Mouse (Mus musculus) intestine, embryonic 14.5 days (tissue): ENCODE measurements around the gene Nr5a2. TPM values are rescaled to one million over a fixed set of nuclear protein-coding genes. Genes with fewer than 3 reads are reported as not detected.

Source experiments
- ATAC-seq: fragments of 200-750 bp; cut with Nextera tagmentation; replicated peaks from 2 replicates; pipeline ENCODE4 v1.8.0; 2017; ENCODE audit warnings: low read depth, moderate number of reproducible peaks, moderate TSS enrichment, moderate library complexity; ENCODE audit not compliant: low FRiP score, low TSS enrichment
- DNase-seq: peaks from one replicate; pipeline ENCODE4 v3.0.0-alpha.2; 2018; ENCODE audit warnings: low spot score
- H3K27ac ChIP-seq: fragments of 300-500 bp; sonication (generic); 2 replicates; pipeline ENCODE4 v1.5.1; 2014; ENCODE audit warnings: low read depth, mild to moderate bottlenecking, control low read depth
- H3K27me3 ChIP-seq: fragments of 300-500 bp; sonication (generic); replicated peaks from 2 replicates; pipeline ENCODE4 v1.6.1; 2014; ENCODE audit warnings: low read length, control low read depth; ENCODE audit not compliant: control insufficient read depth, insufficient read depth
- H3K36me3 ChIP-seq: fragments of 300-500 bp; sonication (generic); 2 replicates; pipeline ENCODE4 v1.6.1; 2014; ENCODE audit warnings: low read length, control low read depth; ENCODE audit not compliant: control insufficient read depth, insufficient read depth
- H3K4me1 ChIP-seq: fragments of 300-500 bp; sonication (generic); replicated peaks from 2 replicates; pipeline ENCODE4 v1.6.1; 2014; ENCODE audit warnings: low read length, control low read depth, mixed read lengths; ENCODE audit not compliant: control insufficient read depth, insufficient read depth
- H3K4me2 ChIP-seq: fragments of 300-500 bp; sonication (generic); 2 replicates; pipeline ENCODE4 v1.6.1; 2014; ENCODE audit warnings: low read length
- H3K4me3 ChIP-seq: fragments of 300-500 bp; sonication (generic); 2 replicates; pipeline ENCODE4 v1.5.1; 2014; ENCODE audit warnings: low read depth, low read length, control low read depth, mixed read lengths
- H3K9ac ChIP-seq: fragments of 300-500 bp; sonication (generic); 2 replicates; pipeline ENCODE4 v1.6.1; 2014; ENCODE audit warnings: mild to moderate bottlenecking, low read length
- H3K9me3 ChIP-seq: fragments of 300-500 bp; sonication (generic); 2 replicates; pipeline ENCODE4 v1.6.1; 2016; ENCODE audit warnings: low read length, control low read depth; ENCODE audit not compliant: control insufficient read depth
- WGBS: fragments of 180-500 bp; shearing (Covaris S2); extraction: QIAGEN DNeasy Blood & Tissue Kit; methylation state at CpG from one replicate; pipeline ENCODE4 v1.1.7; 2014; 5-methylcytosine and 5-hydroxymethylcytosine counted together
- polyA plus RNA-seq: library from polyadenylated mRNA; unstranded; fragments of >200 nt; fragmentation: Nextera tagmentation; extraction: Ambion mirVana; gene quantifications from 2 replicates; pipeline ENCODE4 v1.2.1, GENCODE M21; 2014

Gene Nr5a2
- polyA plus RNA-seq, 1 experiment from 2014 or later = 10.0 TPM

DNA sequence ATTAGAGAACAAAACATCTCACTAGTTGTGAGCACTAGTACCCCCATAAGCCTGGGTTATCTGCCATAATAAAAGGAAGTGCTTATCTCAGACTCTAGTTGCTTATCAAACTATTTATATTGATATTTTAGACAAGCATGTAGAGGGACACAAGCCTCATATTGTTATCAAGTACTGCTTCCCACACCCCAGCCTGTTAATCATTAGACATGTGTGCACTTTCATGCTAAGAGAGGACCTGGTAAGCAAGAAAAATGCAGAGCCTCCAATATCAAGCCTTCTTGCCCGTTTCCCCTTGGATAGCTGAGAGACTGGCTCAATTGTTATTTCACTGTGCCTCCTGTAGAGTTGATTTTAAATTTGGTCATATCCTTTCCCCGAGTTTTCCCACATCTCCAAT is 65.5 kb downstream of the Nr5a2 start:
- Histone ChIP-seq H3K4me2 (no peak overlapping the region), H3K9me3 (no peaks in the 10 kb centered on the region), H3K4me1 (peaks cover 5% of the 10 kb centered on the region; the same call in 1 of the 2 replicates), H3K9ac (no peak overlapping the region), H3K27me3 (no peaks in the 10 kb centered on the region), H3K4me3 (no peak overlapping the region), H3K27ac (no peak overlapping the region), H3K36me3 (no peaks in the 10 kb centered on the region)
- 66% methylated on average over 2 of the region's 2 CpGs for WGBS
- ATAC-seq (0 out of 2 replicates have a peak, but pooled peaks have one; percentile 36), DNase-seq (no peak)

DNA sequence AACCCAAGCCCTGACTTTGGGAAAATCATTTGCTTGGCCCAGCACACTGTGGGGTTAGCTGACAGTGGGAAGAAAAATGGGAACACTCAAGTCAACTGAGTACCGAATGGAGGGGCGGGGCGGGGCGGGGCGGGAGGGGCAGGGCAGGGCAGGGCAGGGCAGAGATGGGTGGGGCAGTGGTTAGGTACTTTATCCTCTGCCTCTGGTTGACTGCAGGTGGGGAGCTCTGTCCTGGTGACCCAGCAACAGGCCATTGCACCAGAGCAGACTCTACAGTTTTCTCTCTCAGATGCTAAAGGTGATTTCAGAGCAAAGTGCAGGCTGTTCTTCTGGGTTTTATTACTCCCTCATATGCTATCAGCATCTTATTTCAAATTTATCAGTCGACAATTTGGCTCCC is 67.1 kb downstream of the Nr5a2 start:
- 80% methylated on average over 6 of the region's 6 CpGs for WGBS
- no peaks in the 10 kb centered on the region for H3K9me3 ChIP-seq
- no peak overlapping the region for H3K9ac ChIP-seq
- H3K4me2 ChIP-seq = no peak overlapping the region
- no peak overlapping the region for H3K4me3 ChIP-seq
- ATAC-seq (no peak), DNase-seq (no peak)
- H3K4me1 ChIP-seq = peaks cover 5% of the 10 kb centered on the region; the same call in 1 of the 2 replicates
- H3K36me3 ChIP-seq = no peaks in the 10 kb centered on the region
- H3K27me3 ChIP-seq = no peaks in the 10 kb centered on the region
- H3K27ac ChIP-seq = no peak overlapping the region

GRCm38 (mm10) chr1:136890439-136890838 is 69.8 kb downstream of the Nr5a2 start:
- Histone ChIP-seq H3K4me2 (no peak overlapping the region), H3K4me3 (no peak overlapping the region), H3K4me1 (no peaks in the 10 kb centered on the region; the same call in 1 of the 2 replicates), H3K36me3 (no peaks in the 10 kb centered on the region), H3K27me3 (no peaks in the 10 kb centered on the region), H3K27ac (no peak overlapping the region), H3K9me3 (no peaks in the 10 kb centered on the region), H3K9ac (no peak overlapping the region)
- ATAC-seq = no peak
- DNase-seq = no peak
- WGBS = 54% methylated on average over 7 of the region's 7 CpGs

GRCm38 (mm10) chr1:136888704-136889103 is 71.5 kb downstream of the Nr5a2 start:
- H3K9ac ChIP-seq = no peak overlapping the region
- H3K4me1 ChIP-seq = no peaks in the 10 kb centered on the region; the same call in 1 of the 2 replicates
- H3K27ac ChIP-seq = no peak overlapping the region
- no peak overlapping the region for H3K4me2 ChIP-seq
- no peak for DNase-seq
- H3K27me3 ChIP-seq = no peaks in the 10 kb centered on the region
- ATAC-seq = no peak
- WGBS = 76% methylated on average over 6 of the region's 6 CpGs
- no peaks in the 10 kb centered on the region for H3K9me3 ChIP-seq
- no peaks in the 10 kb centered on the region for H3K36me3 ChIP-seq
- H3K4me3 ChIP-seq = no peak overlapping the region

DNA sequence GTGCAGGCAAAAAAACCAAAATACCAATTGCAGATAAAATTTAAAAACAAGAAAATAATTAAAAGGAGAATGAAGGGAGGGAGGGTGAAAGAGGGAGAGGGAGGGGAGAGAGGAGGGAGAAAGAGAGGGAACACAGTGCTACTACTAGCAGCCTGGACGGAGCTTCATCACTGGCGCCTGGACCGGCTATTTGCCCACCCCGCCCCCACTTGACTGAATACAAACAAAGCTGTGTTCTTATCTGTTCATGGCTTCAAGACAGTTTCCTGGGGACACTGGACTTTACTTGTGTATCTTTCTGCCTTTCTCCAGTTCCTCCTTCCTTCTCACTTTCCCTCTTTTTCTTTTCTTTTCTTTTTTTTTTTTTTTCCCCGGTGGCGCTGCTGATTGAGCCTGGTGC is 73.6 kb downstream of the Nr5a2 start:
- H3K4me2 ChIP-seq = no peak overlapping the region
- DNase-seq (no peak), ATAC-seq (no peak; the same call in 1 of the 2 replicates)
- H3K4me3 ChIP-seq = no peak overlapping the region
- H3K27ac ChIP-seq = no peak overlapping the region
- peaks cover 4% of the 10 kb centered on the region; the same call in 1 of the 2 replicates for H3K36me3 ChIP-seq
- H3K27me3 ChIP-seq = no peaks in the 10 kb centered on the region
- WGBS = 37% methylated on average over 6 of the region's 6 CpGs
- H3K4me1 ChIP-seq = no peaks in the 10 kb centered on the region
- H3K9me3 ChIP-seq = no peaks in the 10 kb centered on the region
- no peak overlapping the region for H3K9ac ChIP-seq

- Histone ChIP-seq H3K27ac (no peak overlapping the region), H3K4me2 (no peak overlapping the region), H3K4me1 (no peaks in the 10 kb centered on the region), H3K9me3 (no peaks in the 10 kb centered on the region), H3K36me3 (peaks cover 9% of the 10 kb centered on the region; the same call in 1 of the 2 replicates), H3K4me3 (no peak overlapping the region), H3K27me3 (no peaks in the 10 kb centered on the region), H3K9ac (no peak overlapping the region)
- DNase-seq (no peak), ATAC-seq (no peak)
- 88% methylated on average over 13 of the region's 13 CpGs for WGBS
These were observed 76.6 kb downstream of the Nr5a2 start for GRCm38 (mm10) chr1:136883458-136884174.

DNA sequence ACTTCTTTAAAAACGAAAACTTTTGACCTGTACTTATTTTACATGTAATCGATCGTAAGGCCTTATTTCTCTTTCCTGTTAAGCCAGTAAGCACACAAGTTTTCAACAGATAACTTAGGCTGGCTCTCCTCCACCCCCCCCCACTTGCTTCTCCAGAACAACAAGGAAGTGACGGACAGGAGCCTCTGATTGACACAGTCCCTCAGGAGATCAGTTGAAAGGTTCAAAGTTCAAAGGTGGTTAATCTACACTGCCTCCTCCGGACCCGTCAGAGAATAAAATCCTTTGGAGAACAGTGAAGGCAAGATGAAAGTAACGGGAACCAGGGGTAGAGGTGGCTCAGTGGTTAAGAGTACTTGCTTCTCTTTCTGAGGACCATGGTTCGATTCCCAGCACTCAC is 80.0 kb downstream of the Nr5a2 start:
- Histone ChIP-seq H3K4me1 (no peaks in the 10 kb centered on the region), H3K9ac (no peak overlapping the region), H3K36me3 (peaks cover 9% of the 10 kb centered on the region; the same call in 1 of the 2 replicates), H3K27me3 (no peaks in the 10 kb centered on the region), H3K4me3 (no peak overlapping the region), H3K9me3 (no peaks in the 10 kb centered on the region), H3K4me2 (no peak overlapping the region), H3K27ac (no peak overlapping the region)
- whole genome bisulfite sequencing = 85% methylated on average over 8 of the region's 8 CpGs
- ATAC-seq (0 out of 2 replicates have a peak, but pooled peaks have one; percentile 50), DNase-seq (no peak)

DNA sequence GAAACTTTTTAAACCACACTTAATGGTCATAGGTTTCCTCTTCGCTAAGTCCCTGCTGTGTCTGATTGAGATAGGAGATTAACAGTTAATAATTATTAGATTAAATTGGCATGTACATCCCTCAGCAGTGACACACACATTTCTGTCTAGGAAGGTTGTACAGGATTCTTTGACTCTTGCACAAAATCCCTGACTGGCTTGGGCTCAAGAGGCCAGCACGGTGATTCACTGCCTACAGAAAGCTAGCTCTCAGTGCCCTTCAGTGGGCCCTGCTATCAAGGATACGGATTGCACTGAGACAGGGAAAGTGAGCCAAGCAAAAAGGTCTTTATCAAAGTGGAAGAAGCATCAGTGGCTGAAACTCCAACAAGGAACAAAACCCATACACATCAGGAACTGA is 85.2 kb downstream of the Nr5a2 start:
- no peak overlapping the region for H3K4me2 ChIP-seq
- DNase-seq (no peak), ATAC-seq (no peak)
- no peak overlapping the region for H3K27ac ChIP-seq
- H3K36me3 ChIP-seq = no peaks in the 10 kb centered on the region
- WGBS = 88% methylated on average over 3 of the region's 3 CpGs
- no peaks in the 10 kb centered on the region for H3K4me1 ChIP-seq
- H3K9me3 ChIP-seq = no peaks in the 10 kb centered on the region
- no peaks in the 10 kb centered on the region for H3K27me3 ChIP-seq
- H3K4me3 ChIP-seq = no peak overlapping the region
- H3K9ac ChIP-seq = no peak overlapping the region

GRCm38 (mm10) chr1:136868955-136869354 is 91.3 kb downstream of the Nr5a2 start:
- Histone ChIP-seq H3K9ac (no peak overlapping the region), H3K4me1 (no peaks in the 10 kb centered on the region), H3K36me3 (no peaks in the 10 kb centered on the region), H3K27me3 (no peaks in the 10 kb centered on the region), H3K9me3 (no peaks in the 10 kb centered on the region), H3K4me3 (no peak overlapping the region), H3K4me2 (no peak overlapping the region), H3K27ac (no peak overlapping the region)
- WGBS = 67% methylated on average over 6 of the region's 6 CpGs
- DNase-seq (no peak), ATAC-seq (no peak)
